Mouse (Mus musculus): ENCODE measurements around the gene Gm32742. TPM values are rescaled to one million over a fixed set of nuclear protein-coding genes. Genes with fewer than 3 reads are reported as not detected.

Gene Gm32742
- polyA plus RNA-seq, 1 experiment, result 0.52 TPM

DNA sequence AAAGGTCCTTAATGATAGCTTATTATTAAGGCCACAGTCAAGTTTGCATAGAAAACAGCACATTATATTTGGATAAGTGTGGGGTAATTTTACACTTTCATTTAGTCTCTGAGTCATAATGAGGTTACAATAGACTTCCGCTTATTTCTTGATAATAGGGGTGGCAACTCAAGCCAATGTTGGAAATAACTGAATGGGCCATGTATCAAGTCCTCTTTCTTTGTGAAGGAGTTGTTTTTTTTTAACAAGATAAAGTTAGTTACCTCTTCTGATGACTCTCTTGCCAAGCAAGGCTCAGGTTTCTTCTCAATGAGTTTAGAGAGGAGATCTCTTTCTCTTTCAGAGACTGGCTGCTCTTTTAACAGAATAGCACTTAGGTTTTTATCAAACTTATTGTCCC, 27.0 kb downstream of the Gm32742 start:
- H3K4me1 ChIP-seq (ENCODE audit: control insufficient read depth, insufficient read depth, insufficient read length, low read length), result no peaks in the 10 kb centered on the region
- no peaks in the 10 kb centered on the region for H3K27me3 ChIP-seq (ENCODE audit: control insufficient read depth, insufficient read depth, low read length)

DNA sequence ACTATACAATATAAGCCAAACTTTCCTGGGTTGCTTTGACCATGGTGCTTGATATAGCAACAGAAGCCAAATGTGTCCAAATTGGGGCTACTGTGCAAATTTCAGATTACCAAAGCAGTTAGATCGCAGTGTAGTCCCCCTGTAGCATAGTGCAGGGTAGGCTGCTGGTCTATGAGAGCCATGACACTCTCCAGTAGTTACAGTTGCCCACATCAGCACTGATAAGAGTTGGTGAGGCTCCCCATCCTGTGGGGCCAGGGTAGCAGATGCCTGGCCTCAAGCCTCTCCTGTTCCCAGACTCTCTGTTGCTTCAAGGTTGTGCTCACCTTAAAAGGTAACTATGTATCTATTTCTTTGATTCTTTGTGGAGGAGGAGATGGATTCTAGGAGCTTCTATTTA, 27.5 kb downstream of the Gm32742 start:
- Histone ChIP-seq H3K27me3 (ENCODE audit: control insufficient read depth, insufficient read depth, low read length) (no peaks in the 10 kb centered on the region), H3K4me1 (ENCODE audit: control insufficient read depth, insufficient read depth, insufficient read length, low read length) (no peaks in the 10 kb centered on the region), H3K36me3 (ENCODE audit: control insufficient read depth, insufficient read depth, low read length) (no peaks in the 10 kb centered on the region), H3K27ac (ENCODE audit: insufficient read depth, low read depth, low read length) (no peak overlapping the region), H3K4me3 (ENCODE audit: low read depth, low read length) (no peak overlapping the region)
- no peak for TF ChIP-seq POLR2A (IDR thresholded peaks at IDR 0.05; ENCODE audit: low read depth, low read length)
- no peak for TF ChIP-seq CTCF (IDR thresholded peaks at IDR 0.05; ENCODE audit: extremely low read depth, insufficient read length, insufficient replicate concordance, low read depth, low read length)
- WGBS, result 91% methylated on average over 1 of the region's 1 CpGs

More for the DNA sequence above, 27.0 kb downstream of the Gm32742 start:
- no peak overlapping the region for H3K4me3 ChIP-seq (ENCODE audit: low read depth, low read length)
- TF ChIP-seq CTCF (IDR thresholded peaks at IDR 0.05; ENCODE audit: extremely low read depth, insufficient read length, insufficient replicate concordance, low read depth, low read length) (no peak), POLR2A (IDR thresholded peaks at IDR 0.05; ENCODE audit: low read depth, low read length) (no peak)
- no peak overlapping the region for H3K27ac ChIP-seq (ENCODE audit: insufficient read depth, low read depth, low read length)
- H3K36me3 ChIP-seq (ENCODE audit: control insufficient read depth, insufficient read depth, low read length), result no peaks in the 10 kb centered on the region
- WGBS, result 80% methylated on average over 1 of the region's 1 CpGs

DNA sequence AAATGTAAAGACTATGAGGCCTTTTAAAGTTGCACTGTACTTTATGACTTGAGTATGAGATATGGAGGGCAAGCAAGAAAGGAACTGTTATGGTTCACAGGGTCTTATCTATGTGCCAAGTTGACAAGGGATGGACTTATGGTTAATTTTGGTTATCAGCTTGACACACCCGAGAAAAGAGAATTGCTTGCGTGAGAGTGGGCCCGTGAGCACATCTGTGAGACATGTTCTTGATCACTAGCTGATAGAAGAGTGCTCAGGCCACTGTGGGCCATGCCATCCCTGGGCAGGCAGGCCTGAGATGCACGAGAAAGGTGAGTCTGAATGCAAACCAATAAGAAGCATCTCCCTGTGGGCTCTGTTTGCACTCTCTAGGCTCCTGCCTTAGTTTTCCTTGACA, 27.9 kb downstream of the Gm32742 start:
- H3K27me3 ChIP-seq (ENCODE audit: control insufficient read depth, insufficient read depth, low read length), result no peaks in the 10 kb centered on the region
- no peaks in the 10 kb centered on the region for H3K36me3 ChIP-seq (ENCODE audit: control insufficient read depth, insufficient read depth, low read length)
- H3K27ac ChIP-seq (ENCODE audit: insufficient read depth, low read depth, low read length), result no peak overlapping the region
- H3K4me1 ChIP-seq (ENCODE audit: control insufficient read depth, insufficient read depth, insufficient read length, low read length), result no peaks in the 10 kb centered on the region
- WGBS, result 66% methylated on average over 4 of the region's 4 CpGs
- H3K4me3 ChIP-seq (ENCODE audit: low read depth, low read length), result no peak overlapping the region
- TF ChIP-seq CTCF (IDR thresholded peaks at IDR 0.05; ENCODE audit: extremely low read depth, insufficient read length, insufficient replicate concordance, low read depth, low read length) (no peak), POLR2A (IDR thresholded peaks at IDR 0.05; ENCODE audit: low read depth, low read length) (no peak)

DNA sequence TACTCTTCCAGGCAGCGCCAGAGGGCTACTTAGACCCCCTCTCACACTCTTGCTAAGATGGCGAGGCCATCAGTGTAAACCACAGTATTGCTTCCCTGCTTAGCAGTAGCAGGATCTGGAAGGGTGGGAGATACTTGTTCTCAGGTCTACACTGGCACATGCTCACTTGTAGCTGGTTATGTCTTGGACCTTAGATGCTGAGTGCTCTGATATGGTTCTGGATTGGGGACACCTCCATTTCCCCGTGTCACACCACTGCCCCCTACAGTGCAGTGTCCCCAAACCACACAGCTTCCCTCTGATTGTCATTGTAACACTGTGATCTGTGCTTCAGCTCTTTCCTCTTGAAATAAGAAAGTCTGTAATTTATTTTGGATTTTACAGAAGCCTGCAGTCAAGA, 28.3 kb downstream of the Gm32742 start:
- H3K4me1 ChIP-seq (ENCODE audit: control insufficient read depth, insufficient read depth, insufficient read length, low read length), result no peaks in the 10 kb centered on the region
- H3K27ac ChIP-seq (ENCODE audit: insufficient read depth, low read depth, low read length), result no peak overlapping the region
- no peak overlapping the region for H3K4me3 ChIP-seq (ENCODE audit: low read depth, low read length)
- no peaks in the 10 kb centered on the region for H3K36me3 ChIP-seq (ENCODE audit: control insufficient read depth, insufficient read depth, low read length)
- TF ChIP-seq CTCF (IDR thresholded peaks at IDR 0.05; ENCODE audit: extremely low read depth, insufficient read length, insufficient replicate concordance, low read depth, low read length) (peak; percentile 40; the same call in 1 of the 2 replicates), POLR2A (IDR thresholded peaks at IDR 0.05; ENCODE audit: low read depth, low read length) (no peak)
- WGBS, result 73% methylated on average over 3 of the region's 3 CpGs
- no peaks in the 10 kb centered on the region for H3K27me3 ChIP-seq (ENCODE audit: control insufficient read depth, insufficient read depth, low read length)

DNA sequence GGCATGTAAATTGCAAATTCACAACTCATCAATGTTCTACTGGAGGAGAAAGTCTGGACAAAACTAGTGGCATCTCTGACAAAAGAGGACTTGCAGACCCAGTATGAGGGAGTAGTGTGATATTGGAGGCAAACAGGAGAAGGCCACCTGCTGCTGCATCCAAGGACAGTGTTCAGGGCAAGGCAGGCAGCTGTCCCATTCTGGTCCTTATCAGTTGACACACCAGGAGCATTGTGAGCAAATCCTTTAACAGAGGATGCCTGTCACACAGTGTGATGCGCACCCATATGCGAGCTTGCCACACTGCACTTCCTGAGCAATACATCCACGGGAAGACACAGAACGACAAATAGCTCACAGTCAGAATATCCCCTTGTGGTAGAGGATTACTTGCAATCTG, 50.5 kb downstream of the Gm32742 start:
- 69% methylated on average over 4 of the region's 4 CpGs for WGBS
- TF ChIP-seq POLR2A (IDR thresholded peaks at IDR 0.05; ENCODE audit: low read depth, low read length) (no peak), CTCF (IDR thresholded peaks at IDR 0.05; ENCODE audit: extremely low read depth, insufficient read length, insufficient replicate concordance, low read depth, low read length) (no peak)
- Histone ChIP-seq H3K4me3 (ENCODE audit: low read depth, low read length) (no peak overlapping the region), H3K27ac (ENCODE audit: insufficient read depth, low read depth, low read length) (no peak overlapping the region), H3K27me3 (ENCODE audit: control insufficient read depth, insufficient read depth, low read length) (no peaks in the 10 kb centered on the region), H3K4me1 (ENCODE audit: control insufficient read depth, insufficient read depth, insufficient read length, low read length) (no peaks in the 10 kb centered on the region), H3K36me3 (ENCODE audit: control insufficient read depth, insufficient read depth, low read length) (no peaks in the 10 kb centered on the region)

DNA sequence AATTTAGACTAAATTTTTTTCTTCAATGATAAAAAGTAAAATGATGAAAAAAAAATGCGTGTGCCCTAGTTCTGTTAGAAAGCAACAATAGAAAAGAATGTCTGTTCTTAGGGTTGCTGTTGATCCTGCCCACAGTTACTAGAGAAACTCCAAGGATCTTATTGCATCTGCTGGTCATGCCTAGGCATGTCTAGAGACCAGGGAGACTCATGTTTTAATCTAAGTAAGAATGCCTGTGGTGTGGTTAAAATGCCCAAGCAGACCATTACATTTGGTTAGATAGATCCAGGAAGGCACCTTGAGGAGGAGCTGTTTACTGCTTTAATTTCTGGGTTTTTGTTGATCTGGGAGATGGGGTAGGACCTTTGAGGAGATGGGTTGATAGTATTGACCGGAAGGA, 59.6 kb downstream of the Gm32742 start:
- WGBS, result 60% methylated on average over 2 of the region's 2 CpGs
- Histone ChIP-seq H3K4me3 (ENCODE audit: low read depth, low read length) (no peak overlapping the region), H3K36me3 (ENCODE audit: control insufficient read depth, insufficient read depth, low read length) (no peaks in the 10 kb centered on the region), H3K4me1 (ENCODE audit: control insufficient read depth, insufficient read depth, insufficient read length, low read length) (peaks cover 3% of the 10 kb centered on the region; the same call in 1 of the 2 replicates), H3K27me3 (ENCODE audit: control insufficient read depth, insufficient read depth, low read length) (peaks cover 24% of the 10 kb centered on the region), H3K27ac (ENCODE audit: insufficient read depth, low read depth, low read length) (no peak overlapping the region)
- TF ChIP-seq POLR2A (IDR thresholded peaks at IDR 0.05; ENCODE audit: low read depth, low read length), result no peak
- TF ChIP-seq CTCF (IDR thresholded peaks at IDR 0.05; ENCODE audit: extremely low read depth, insufficient read length, insufficient replicate concordance, low read depth, low read length), result no peak

DNA sequence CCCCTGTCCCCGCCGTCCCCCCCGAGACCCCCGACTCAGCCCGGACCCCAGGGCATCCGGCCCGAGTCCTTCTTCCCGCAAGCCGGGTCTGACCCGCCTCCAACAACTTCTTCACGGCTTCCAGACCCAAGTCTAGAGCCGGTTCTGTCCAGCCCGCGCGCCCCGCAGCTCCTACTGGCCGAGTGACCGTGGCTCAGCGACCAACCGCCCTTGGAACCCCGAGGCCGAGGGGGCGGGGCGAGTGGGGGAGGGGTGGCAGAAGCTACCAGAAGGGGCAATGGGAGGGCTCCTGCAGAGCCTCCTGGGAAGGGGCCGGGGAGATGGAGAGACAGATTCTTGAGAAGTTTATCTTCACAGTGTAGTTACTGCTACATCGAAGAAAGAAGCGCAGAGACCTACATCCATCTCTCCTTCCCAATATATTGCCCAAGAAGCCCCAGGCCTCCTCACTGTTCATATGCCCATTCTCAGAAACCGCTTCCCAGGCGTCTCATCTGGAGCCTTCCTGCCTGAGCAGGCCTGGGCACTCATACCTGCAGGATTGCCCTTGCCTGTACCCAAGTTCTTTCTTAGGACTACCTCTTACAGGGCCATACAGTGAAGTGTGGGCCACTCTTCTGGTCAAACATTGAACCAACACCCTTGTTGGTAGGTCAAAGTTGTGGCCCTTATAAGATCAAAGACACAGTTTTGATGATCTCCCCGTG, 61.4 kb downstream of the Gm32742 start:
- peak overlapping the region; percentile 50 for H3K4me3 ChIP-seq (ENCODE audit: low read depth, low read length)

More for the DNA sequence above, 61.4 kb downstream of the Gm32742 start:
- 18% methylated on average over 29 of the region's 30 CpGs for WGBS
- Histone ChIP-seq H3K27ac (ENCODE audit: insufficient read depth, low read depth, low read length) (no peak overlapping the region), H3K36me3 (ENCODE audit: control insufficient read depth, insufficient read depth, low read length) (no peaks in the 10 kb centered on the region), H3K27me3 (ENCODE audit: control insufficient read depth, insufficient read depth, low read length) (peaks cover 24% of the 10 kb centered on the region), H3K4me1 (ENCODE audit: control insufficient read depth, insufficient read depth, insufficient read length, low read length) (peaks cover 3% of the 10 kb centered on the region; the same call in 1 of the 2 replicates)
- TF ChIP-seq POLR2A (IDR thresholded peaks at IDR 0.05; ENCODE audit: low read depth, low read length), result no peak
- TF ChIP-seq CTCF (IDR thresholded peaks at IDR 0.05; ENCODE audit: extremely low read depth, insufficient read length, insufficient replicate concordance, low read depth, low read length), result no peak

All from small intestine, adult 2 months (tissue).